In the genomic region with DNA sequence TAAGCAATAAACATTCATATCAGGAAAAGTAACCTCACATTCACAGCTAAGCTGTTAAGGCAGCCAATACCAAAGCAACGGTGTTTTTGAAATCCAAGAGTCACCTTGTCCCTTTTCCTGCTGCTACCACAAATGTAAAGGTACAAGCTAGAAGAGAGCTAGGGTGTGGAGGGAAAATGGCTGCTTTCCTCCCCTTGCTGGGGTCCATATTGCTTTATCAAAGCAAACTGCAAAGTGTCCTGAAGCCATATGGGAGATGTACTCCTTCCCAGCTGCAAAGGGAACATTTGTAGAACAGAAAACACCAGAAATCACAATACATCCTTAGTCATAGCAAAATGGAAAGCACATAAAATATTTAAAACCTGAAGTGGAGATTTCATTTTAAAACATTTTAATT, we compare ENCODE assay signal across 11 mouse cellular contexts.
DNase-seq lines count a peak whose midpoint lies in the region; ATAC-seq lines count a peak whose summit lies in the region.
"Had no signal": no experiment of that assay in that cellular context is flagged by ENCODE, and none has a peak within 500 bp of the region (broad histone marks: within the 10 kb centered on the region; RNA-seq: fewer than 3 reads in every experiment).

No protein-coding gene starts in this region.

- H3K4me1 ChIP-seq in hindbrain, embryonic 12.5 days, result 0 out of 2 replicates have a peak, but pooled peaks cover 2% of the 10 kb centered on the region
- H3K4me1 ChIP-seq in hindbrain, embryonic 11.5 days (replicated peaks; ENCODE audit: control insufficient read depth, insufficient read depth, low read length), result no peaks in the 10 kb centered on the region
- peaks cover 24% of the 10 kb centered on the region for H3K4me1 ChIP-seq in limb, embryonic 12.5 days (replicated peaks)
- peaks cover 10% of the 10 kb centered on the region for H3K4me1 ChIP-seq in limb, embryonic 10.5 days
- peaks cover 38% of the 10 kb centered on the region for H3K4me1 ChIP-seq in embryonic facial prominence, embryonic 14.5 days (ENCODE audit: control insufficient read depth, insufficient read depth, low read length)
- H3K4me1 ChIP-seq in stomach, embryonic 14.5 days (ENCODE audit: control insufficient read depth, insufficient read depth, low read length), result peaks cover 6% of the 10 kb centered on the region; the same call in 1 of the 2 replicates
- H3K4me1 ChIP-seq: midbrain, embryonic 10.5 days had no signal

- no peaks in the 10 kb centered on the region for H3K9me3 ChIP-seq in hindbrain, embryonic 12.5 days (replicated peaks)
- H3K9me3 ChIP-seq in hindbrain, embryonic 11.5 days (ENCODE audit: control insufficient read depth, low read length), result no peaks in the 10 kb centered on the region
- H3K9me3 ChIP-seq in limb, embryonic 12.5 days, result no peaks in the 10 kb centered on the region
- no peaks in the 10 kb centered on the region for H3K9me3 ChIP-seq in limb, embryonic 10.5 days (replicated peaks)
- peaks cover 3% of the 10 kb centered on the region for H3K9me3 ChIP-seq in embryonic facial prominence, embryonic 14.5 days (ENCODE audit: control insufficient read depth, low read length)
- H3K9me3 ChIP-seq in stomach, embryonic 14.5 days (ENCODE audit: control insufficient read depth, low read depth, low read length), result no peaks in the 10 kb centered on the region
- H3K9me3 ChIP-seq: midbrain, embryonic 10.5 days had no signal

- H3K4me3 ChIP-seq in hindbrain, embryonic 12.5 days, result no peak overlapping the region
- no peak overlapping the region for H3K4me3 ChIP-seq in hindbrain, embryonic 11.5 days (ENCODE audit: low read depth, low read length)
- H3K4me3 ChIP-seq in limb, embryonic 12.5 days (replicated peaks), result no peak overlapping the region
- no peak overlapping the region for H3K4me3 ChIP-seq in limb, embryonic 10.5 days
- no peak overlapping the region for H3K4me3 ChIP-seq in embryonic facial prominence, embryonic 14.5 days (ENCODE audit: low read depth, low read length)
- no peak overlapping the region for H3K4me3 ChIP-seq in stomach, embryonic 14.5 days (ENCODE audit: low read depth, low read length)
- H3K4me3 ChIP-seq: midbrain, embryonic 10.5 days had no signal

- no peaks in the 10 kb centered on the region for H3K36me3 ChIP-seq in hindbrain, embryonic 12.5 days
- no peaks in the 10 kb centered on the region for H3K36me3 ChIP-seq in hindbrain, embryonic 11.5 days (ENCODE audit: control insufficient read depth, insufficient read depth, low read length)
- H3K36me3 ChIP-seq in limb, embryonic 12.5 days, result no peaks in the 10 kb centered on the region
- H3K36me3 ChIP-seq in limb, embryonic 10.5 days, result no peaks in the 10 kb centered on the region
- H3K36me3 ChIP-seq in embryonic facial prominence, embryonic 14.5 days (ENCODE audit: control insufficient read depth, insufficient read depth, low read length), result no peaks in the 10 kb centered on the region
- H3K36me3 ChIP-seq in stomach, embryonic 14.5 days (ENCODE audit: control insufficient read depth, insufficient read depth, low read length), result no peaks in the 10 kb centered on the region
- H3K36me3 ChIP-seq: midbrain, embryonic 10.5 days had no signal

- H3K9ac ChIP-seq in hindbrain, embryonic 12.5 days, result no peak overlapping the region
- no peak overlapping the region for H3K9ac ChIP-seq in hindbrain, embryonic 11.5 days (ENCODE audit: low read depth, low read length)
- H3K9ac ChIP-seq in limb, embryonic 12.5 days (replicated peaks), result no peak overlapping the region
- H3K9ac ChIP-seq in embryonic facial prominence, embryonic 14.5 days (ENCODE audit: low read depth, low read length), result no peak overlapping the region
- H3K9ac ChIP-seq in stomach, embryonic 14.5 days (replicated peaks; ENCODE audit: low read depth, low read length), result no peak overlapping the region

- ATAC-seq in hindbrain, embryonic 12.5 days (ENCODE audit: low FRiP score), result no peak
- no peak for ATAC-seq in hindbrain, embryonic 11.5 days (ENCODE audit: low FRiP score)
- ATAC-seq in limb, embryonic 12.5 days (ENCODE audit: insufficient number of reproducible peaks, insufficient read depth, low FRiP score, low TSS enrichment, low read depth), result no peak
- ATAC-seq in embryonic facial prominence, embryonic 14.5 days (ENCODE audit: low read depth), result no peak
- ATAC-seq in stomach, embryonic 14.5 days (ENCODE audit: insufficient number of reproducible peaks, insufficient read depth, low FRiP score, low read depth), result no peak
- ATAC-seq: CD4-positive, CD25-positive, alpha-beta regulatory T cell, adult 4 months; Patski had no signal

- H3K4me2 ChIP-seq in hindbrain, embryonic 12.5 days (replicated peaks), result no peak overlapping the region
- H3K4me2 ChIP-seq in hindbrain, embryonic 11.5 days (replicated peaks; ENCODE audit: low read depth, low read length), result no peak overlapping the region
- H3K4me2 ChIP-seq in limb, embryonic 12.5 days, result no peak overlapping the region
- H3K4me2 ChIP-seq in embryonic facial prominence, embryonic 14.5 days (ENCODE audit: low read depth, low read length), result peak overlapping the region; percentile 19; the same call in 1 of the 2 replicates
- H3K4me2 ChIP-seq in stomach, embryonic 14.5 days (replicated peaks; ENCODE audit: low read depth, low read length), result no peak overlapping the region

- peak overlapping the region; percentile 60 for H3K27ac ChIP-seq in hindbrain, embryonic 12.5 days
- H3K27ac ChIP-seq in hindbrain, embryonic 11.5 days (ENCODE audit: low read depth, low read length), result no peak overlapping the region
- peak overlapping the region; percentile 87 for H3K27ac ChIP-seq in limb, embryonic 12.5 days
- H3K27ac ChIP-seq in limb, embryonic 10.5 days, result no peak overlapping the region
- peak overlapping the region; percentile 94 for H3K27ac ChIP-seq in embryonic facial prominence, embryonic 14.5 days (replicated peaks; ENCODE audit: low read depth, low read length)
- peak overlapping the region; percentile 95 for H3K27ac ChIP-seq in stomach, embryonic 14.5 days (ENCODE audit: low read length)
- H3K27ac ChIP-seq: midbrain, embryonic 10.5 days had no signal

- WGBS in hindbrain, embryonic 12.5 days, result 88% methylated on average over 1 of the region's 1 CpGs
- WGBS in hindbrain, embryonic 11.5 days, result 97% methylated on average over 1 of the region's 1 CpGs
- 79% methylated on average over 1 of the region's 1 CpGs for WGBS in limb, embryonic 12.5 days
- WGBS in limb, embryonic 10.5 days, result 78% methylated on average over 1 of the region's 1 CpGs
- 48% methylated on average over 1 of the region's 1 CpGs for WGBS in embryonic facial prominence, embryonic 14.5 days
- 73% methylated on average over 1 of the region's 1 CpGs for WGBS in stomach, embryonic 14.5 days

- H3K27me3 ChIP-seq in hindbrain, embryonic 12.5 days, result no peaks in the 10 kb centered on the region
- H3K27me3 ChIP-seq in hindbrain, embryonic 11.5 days (ENCODE audit: control insufficient read depth, insufficient read depth, low read length), result no peaks in the 10 kb centered on the region
- no peaks in the 10 kb centered on the region for H3K27me3 ChIP-seq in limb, embryonic 12.5 days
- H3K27me3 ChIP-seq in limb, embryonic 10.5 days (ENCODE audit: low read depth, poor library complexity, severe bottlenecking), result no peaks in the 10 kb centered on the region
- H3K27me3 ChIP-seq in embryonic facial prominence, embryonic 14.5 days (replicated peaks; ENCODE audit: control insufficient read depth, insufficient read depth, low read length), result no peaks in the 10 kb centered on the region
- H3K27me3 ChIP-seq in stomach, embryonic 14.5 days (ENCODE audit: control insufficient read depth, insufficient read depth, low read length), result no peaks in the 10 kb centered on the region
- H3K27me3 ChIP-seq: Patski had no signal

- no peak for DNase-seq in hindbrain, embryonic 11.5 days (ENCODE audit: low spot score)
- no peak for DNase-seq in limb, embryonic 10.5 days (ENCODE audit: low spot score)
- DNase-seq in embryonic facial prominence, embryonic 14.5 days (ENCODE audit: low spot score), result no peak
- no peak for DNase-seq in urinary bladder, postnatal 10 days (ENCODE audit: low spot score)
- DNase-seq: cerebellum, postnatal 36 days had no signal

Comparison
In these comparisons a context has a peak if more than half of its experiments do, and no peak if none do; other contexts are left out.
1. H3K27ac ChIP-seq: peak in hindbrain, embryonic 12.5 days (single experiment), limb, embryonic 12.5 days (single experiment), embryonic facial prominence, embryonic 14.5 days (single experiment) and stomach, embryonic 14.5 days (single experiment); none in hindbrain, embryonic 11.5 days (single experiment) and limb, embryonic 10.5 days (single experiment).